Mouse (Mus musculus) C2C12 (cell line): ENCODE measurements around the gene Zfp579. TPM values are rescaled to one million over a fixed set of nuclear protein-coding genes. Genes with fewer than 3 reads are reported as not detected.
A peak's percentile ranks its signal among the peaks of the same experiment; 100 is the strongest.

Experiments used
- H3K27me3 ChIP-seq: one replicate; pipeline ENCODE4 v1.6.1; 2011; ENCODE audit not compliant: control insufficient read depth, insufficient read depth, insufficient read length
- H3K36me3 ChIP-seq: one replicate; pipeline ENCODE4 v1.6.1; 2011; ENCODE audit not compliant: control insufficient read depth, insufficient read depth
- H3K4me3 ChIP-seq: one replicate; pipeline ENCODE4 v1.5.1; 2011; ENCODE audit warnings: mild to moderate bottlenecking, control low read depth; ENCODE audit not compliant: poor library complexity, insufficient read depth, severe bottlenecking
- H3K79me2 ChIP-seq: one replicate; pipeline ENCODE4 v1.6.1; 2011; ENCODE audit not compliant: control insufficient read depth, insufficient read depth
- H3K79me3 ChIP-seq: one replicate; pipeline ENCODE4 v1.6.1; 2011; ENCODE audit warnings: low read depth, control low read depth
- H3ac ChIP-seq: one replicate; pipeline ENCODE3; 2011; ENCODE audit warnings: low read depth; ENCODE audit not compliant: control insufficient read depth, insufficient read length
- CEBPB ChIP-seq: IDR thresholded peaks from one replicate; pipeline ENCODE4 v1.6.1; 2011; ENCODE audit warnings: low read depth, mild to moderate bottlenecking, control low read depth, moderate library complexity
- CTCF ChIP-seq: IDR thresholded peaks from one replicate; pipeline ENCODE4 v1.5.1; 2011; ENCODE audit not compliant: control insufficient read depth, insufficient read depth, insufficient read length
- FOSL1 ChIP-seq: IDR thresholded peaks from one replicate; pipeline ENCODE4 v1.8.0; 2011; ENCODE audit warnings: mild to moderate bottlenecking, low read length; ENCODE audit not compliant: poor library complexity, insufficient read depth, severe bottlenecking
- MAX ChIP-seq: IDR thresholded peaks from one replicate; pipeline ENCODE4 v1.6.1; 2011; ENCODE audit warnings: mild to moderate bottlenecking, control low read depth
- MYOD1 ChIP-seq: IDR thresholded peaks from one replicate; pipeline ENCODE4 v1.6.1; 2011; ENCODE audit warnings: low read depth; ENCODE audit not compliant: control insufficient read depth, insufficient read length
- MYOG ChIP-seq: IDR thresholded peaks from one replicate; pipeline ENCODE4 v1.6.1; 2011; ENCODE audit not compliant: control insufficient read depth, insufficient read length; ENCODE audit errors: extremely low read depth
- USF1 ChIP-seq: IDR thresholded peaks from one replicate; pipeline ENCODE4 v1.6.1; 2011; ENCODE audit warnings: low read depth, mild to moderate bottlenecking, control low read depth, moderate library complexity
- polyA plus RNA-seq: library from polyadenylated mRNA; unstranded; fragments of >200 nt; fragmentation: generic; extraction: Trizol; gene quantifications from one replicate; pipeline ENCODE4 v1.2.1, GENCODE M21; 2012; ENCODE audit warnings: missing spikeins

The Zfp579 gene
- polyA plus RNA-seq, 1 experiment: 10.1 TPM

GRCm38 (mm10) chr7:4993347-4993998 is 2.5 kb downstream of the Zfp579 start:
- Histone ChIP-seq H3K4me3 (no peak overlapping the region), H3K79me2 (peaks cover 6% of the 10 kb centered on the region), H3ac (no peak overlapping the region), H3K27me3 (no peaks in the 10 kb centered on the region), H3K79me3 (no peaks in the 10 kb centered on the region), H3K36me3 (no peaks in the 10 kb centered on the region)
- TF ChIP-seq MYOD1 (no peak), FOSL1 (no peak)

GRCm38 (mm10) chr7:4988250-4988649 is 7.7 kb downstream of the Zfp579 start:
- no peak overlapping the region for H3ac ChIP-seq
- peaks cover 17% of the 10 kb centered on the region for H3K27me3 ChIP-seq
- H3K36me3 ChIP-seq: no peaks in the 10 kb centered on the region
- no peak for TF ChIP-seq MYOD1
- no peak for TF ChIP-seq CEBPB
- TF ChIP-seq CTCF: no peak
- no peak for TF ChIP-seq FOSL1
- no peak for TF ChIP-seq USF1
- no peak for TF ChIP-seq MYOG
- no peak for TF ChIP-seq MAX
- no peaks in the 10 kb centered on the region for H3K79me3 ChIP-seq
- no peaks in the 10 kb centered on the region for H3K79me2 ChIP-seq
- H3K4me3 ChIP-seq: no peak overlapping the region

GRCm38 (mm10) chr7:4976832-4977231 is 19.1 kb downstream of the Zfp579 start:
- Histone ChIP-seq H3K4me3 (no peak overlapping the region), H3K79me2 (no peaks in the 10 kb centered on the region), H3ac (no peak overlapping the region), H3K36me3 (no peaks in the 10 kb centered on the region), H3K27me3 (peaks cover 4% of the 10 kb centered on the region), H3K79me3 (no peaks in the 10 kb centered on the region)
- TF ChIP-seq CEBPB (no peak), MYOG (no peak), MYOD1 (no peak), MAX (no peak), FOSL1 (no peak), CTCF (no peak), USF1 (no peak)

GRCm38 (mm10) chr7:4975455-4975854 is 20.5 kb downstream of the Zfp579 start:
- no peaks in the 10 kb centered on the region for H3K79me3 ChIP-seq
- no peak overlapping the region for H3ac ChIP-seq
- no peaks in the 10 kb centered on the region for H3K36me3 ChIP-seq
- TF ChIP-seq CTCF (no peak), CEBPB (no peak), USF1 (no peak), MYOG (no peak), FOSL1 (no peak), MYOD1 (no peak), MAX (no peak)
- H3K79me2 ChIP-seq: no peaks in the 10 kb centered on the region
- H3K27me3 ChIP-seq: peaks cover 4% of the 10 kb centered on the region
- H3K4me3 ChIP-seq: no peak overlapping the region

GRCm38 (mm10) chr7:4972321-4973047 is 23.5 kb downstream of the Zfp579 start:
- Histone ChIP-seq H3K4me3 (no peak overlapping the region), H3K79me3 (no peaks in the 10 kb centered on the region), H3K36me3 (no peaks in the 10 kb centered on the region), H3K79me2 (no peaks in the 10 kb centered on the region), H3ac (no peak overlapping the region), H3K27me3 (peaks cover 1% of the 10 kb centered on the region)
- TF ChIP-seq CEBPB (no peak), FOSL1 (peak; percentile 8), MAX (no peak), MYOG (no peak), USF1 (no peak)

GRCm38 (mm10) chr7:4971710-4972109 is 24.2 kb downstream of the Zfp579 start:
- Histone ChIP-seq H3K4me3 (no peak overlapping the region), H3ac (no peak overlapping the region), H3K27me3 (peaks cover 7% of the 10 kb centered on the region), H3K79me3 (no peaks in the 10 kb centered on the region), H3K79me2 (no peaks in the 10 kb centered on the region), H3K36me3 (no peaks in the 10 kb centered on the region)
- no peak for TF ChIP-seq FOSL1
